ENCODE assay signal across 11 mouse cellular contexts in genomic region chr5:122146609-122147008, GRCm38 (mm10). TPM values are rescaled to one million over a fixed set of nuclear protein-coding genes. Genes with fewer than 3 reads are reported as not detected.
A peak's percentile ranks its signal among the peaks of the same experiment; 100 is the strongest.
DNase-seq lines count a peak whose midpoint lies in the region; ATAC-seq and TF ChIP-seq lines count a peak whose summit lies in the region.
"Had no signal": no experiment of that assay in that cellular context is flagged by ENCODE, and none has a peak within 500 bp of the region (broad histone marks: within the 10 kb centered on the region; RNA-seq: fewer than 3 reads in every experiment).

No protein-coding gene starts in this region.

- H3K36me3 ChIP-seq in heart, embryonic 16.5 days (ENCODE audit: control insufficient read depth, insufficient read depth), result no peaks in the 10 kb centered on the region
- no peaks in the 10 kb centered on the region for H3K36me3 ChIP-seq in ES-E14 (ENCODE audit: control insufficient read depth, insufficient read depth, low read length, poor library complexity, severe bottlenecking)
- no peaks in the 10 kb centered on the region for H3K36me3 ChIP-seq in hindbrain, embryonic 10.5 days
- H3K36me3 ChIP-seq in liver, postnatal 0 days (replicated peaks; ENCODE audit: insufficient read depth, low read length), result no peaks in the 10 kb centered on the region

- no peak overlapping the region for H3K4me2 ChIP-seq in heart, embryonic 16.5 days (ENCODE audit: low read depth, low read length)
- peak overlapping the region; percentile 75; the same call in 1 of the 2 replicates for H3K4me2 ChIP-seq in liver, postnatal 0 days (ENCODE audit: low read depth, low read length)

- no peak for DNase-seq in heart, adult 8-10 months (ENCODE audit: low spot score)
- DNase-seq in ES-E14 (ENCODE audit: low read depth, low spot score), result no peak
- no peak for DNase-seq in hindbrain, embryonic 10.5 days (ENCODE audit: low spot score)
- no peak for DNase-seq in liver, postnatal 0 days
- DNase-seq in ovary, postnatal 14 days (ENCODE audit: low spot score), result no peak
- DNase-seq in spleen, adult 12 weeks (ENCODE audit: low spot score), result no peak
- DNase-seq: cerebellum, adult 8-10 months; midbrain, embryonic 14.5 days had no signal

- no peaks in the 10 kb centered on the region for H3K27me3 ChIP-seq in heart, embryonic 16.5 days (ENCODE audit: control insufficient read depth, insufficient read depth, low read length)
- no peaks in the 10 kb centered on the region for H3K27me3 ChIP-seq in hindbrain, embryonic 10.5 days (ENCODE audit: insufficient read depth, poor library complexity, severe bottlenecking)
- H3K27me3 ChIP-seq in liver, postnatal 0 days (ENCODE audit: insufficient read depth, low read length), result no peaks in the 10 kb centered on the region

- TF ChIP-seq EP300 in liver, postnatal 0 days (IDR thresholded peaks at IDR 0.05; ENCODE audit: low read depth), result no peak

- H3K9ac ChIP-seq in heart, embryonic 16.5 days (ENCODE audit: low read length), result peak overlapping the region; percentile 26; the same call in 1 of the 2 replicates
- no peak overlapping the region; the same call in 1 of the 2 replicates for H3K9ac ChIP-seq in ES-E14 (ENCODE audit: insufficient read depth, low read depth, low read length, poor library complexity, severe bottlenecking)
- H3K9ac ChIP-seq in liver, postnatal 0 days (replicated peaks), result no peak overlapping the region

- no peak overlapping the region for H3K4me3 ChIP-seq in heart, embryonic 16.5 days (ENCODE audit: low read length)
- H3K4me3 ChIP-seq in ES-E14 (ENCODE audit: insufficient read depth in 1 of 2, low read depth in 1 of 2, low read length in 2 of 2, poor library complexity in 1 of 2, severe bottlenecking in 1 of 2), result peak overlapping the region in 1 of 2 experiments; percentile 49; a peak in 1 of 4 replicates
- H3K4me3 ChIP-seq in hindbrain, embryonic 10.5 days, result no peak overlapping the region
- H3K4me3 ChIP-seq in liver, postnatal 0 days (ENCODE audit: low read depth, low read length), result no peak overlapping the region

- H3K27ac ChIP-seq in heart, embryonic 16.5 days (ENCODE audit: low read length), result peak overlapping the region; percentile 86
- H3K27ac ChIP-seq in ES-E14 (ENCODE audit: insufficient read depth, low read depth, low read length, poor library complexity, severe bottlenecking), result peak overlapping the region; percentile 38; the same call in 1 of the 2 replicates
- peak overlapping the region; percentile 60 for H3K27ac ChIP-seq in hindbrain, embryonic 10.5 days
- peak overlapping the region; percentile 92 for H3K27ac ChIP-seq in liver, postnatal 0 days (ENCODE audit: low read depth)

- in situ Hi-C loops in ES-E14 (cut with MboI; ENCODE audit: low sequenced_read_pairs in 2 of 2, unreplicated experiment in 2 of 2), result no loop called here

- peaks cover 14% of the 10 kb centered on the region for H3K4me1 ChIP-seq in heart, embryonic 16.5 days (ENCODE audit: control insufficient read depth, insufficient read depth, low read length)
- peaks cover 2 to 11% of the 10 kb centered on the region in 2 experiments for H3K4me1 ChIP-seq in ES-E14 (ENCODE audit: control insufficient read depth in 2 of 2, insufficient read depth in 2 of 2, low read length in 2 of 2, poor library complexity in 1 of 2)
- peaks cover 20% of the 10 kb centered on the region for H3K4me1 ChIP-seq in hindbrain, embryonic 10.5 days (replicated peaks)
- H3K4me1 ChIP-seq in liver, postnatal 0 days (ENCODE audit: insufficient read depth), result peaks cover 14% of the 10 kb centered on the region

- no peaks in the 10 kb centered on the region for H3K9me3 ChIP-seq in heart, embryonic 16.5 days (replicated peaks; ENCODE audit: control insufficient read depth, low read length)
- H3K9me3 ChIP-seq in ES-E14 (ENCODE audit: control insufficient read depth, insufficient read depth, low read depth, low read length), result no peaks in the 10 kb centered on the region
- no peaks in the 10 kb centered on the region for H3K9me3 ChIP-seq in hindbrain, embryonic 10.5 days
- no peaks in the 10 kb centered on the region for H3K9me3 ChIP-seq in liver, postnatal 0 days (ENCODE audit: low read length)

- no peak for TF ChIP-seq CTCF in liver, postnatal 0 days (IDR thresholded peaks at IDR 0.05; ENCODE audit: low read depth)

- no peak for ATAC-seq in heart, embryonic 16.5 days (replicated peaks; ENCODE audit: extremely low read depth, insufficient read depth, low FRiP score)
- ATAC-seq in liver, postnatal 0 days, result no peak
- no peak; the same call in none of the 2 replicates for ATAC-seq in granulocyte monocyte progenitor cell, adult 5-6 weeks (replicated peaks; ENCODE audit: poor library complexity, severe bottlenecking)

TF ChIP-seq in ES-E14, 5 proteins besides CTCF, POLR2A, EP300 and RAD21:
- TF ChIP-seq ZNF384 (IDR thresholded peaks at IDR 0.05; ENCODE audit: low read depth, low read length) (no peak), CHD2 (IDR thresholded peaks at IDR 0.05; ENCODE audit: low read depth, low read length) (no peak), HCFC1 (IDR thresholded peaks at IDR 0.05; ENCODE audit: borderline replicate concordance, insufficient read depth, low read length) (no peak), ZC3H11A (IDR thresholded peaks at IDR 0.05; ENCODE audit: borderline replicate concordance, low read depth, low read length) (no peak), MAFK (IDR thresholded peaks at IDR 0.05; ENCODE audit: insufficient read depth, low read depth, low read length) (no peak)

RNA-seq across cellular contexts. Expression of gene Ccdc63, which starts 6.0 kb away (rescaled TPM):
- polyA plus RNA-seq in heart, embryonic 16.5 days (2015; fragmentation: Nextera tagmentation; extraction: Ambion mirVana), result 0.12 and 0.56 TPM in 2 replicates
- total RNA-seq in heart, adult 8-10 months (2022), result under 1 TPM in 1 of 4 experiments, not detected in 3; 0.37 TPM
- 1.7 and 2.2 TPM in 2 replicates for total RNA-seq in ES-E14 (2012; rRNA removed)
- 0.12 TPM in 1 of 2 replicates, not detected in the other for polyA plus RNA-seq in hindbrain, embryonic 10.5 days (2016; fragmentation: Nextera tagmentation; extraction: Ambion mirVana)
- polyA plus RNA-seq in liver, postnatal 0 days (2015; fragmentation: Nextera tagmentation; extraction: Ambion mirVana), result 0.13 and 0.18 TPM in 2 replicates
- 1.1 and 2.0 TPM in 2 replicates for total RNA-seq in granulocyte monocyte progenitor cell, adult 5-6 weeks (2014; fragmentation: Nextera tagmentation)
- total RNA-seq in granulocyte monocyte progenitor cell, adult 5-6 weeks (2017), result 0.60 TPM in 1 of 2 replicates, not detected in the other
- polyA plus RNA-seq: midbrain, embryonic 14.5 days had no signal

RNA-seq across cellular contexts. Expression of gene Ppp1cc, which starts 11.5 kb away (rescaled TPM):
- polyA plus RNA-seq in heart, embryonic 16.5 days (2015; fragmentation: Nextera tagmentation; extraction: Ambion mirVana), result 237 and 248 TPM in 2 replicates
- 100 to 1,000 TPM in 3 of 4 experiments, 10 to 100 TPM in 1; 98.9 to 113 (median 108) TPM for total RNA-seq in heart, adult 8-10 months (2022)
- 245 and 265 TPM in 2 replicates for total RNA-seq in ES-E14 (2012; rRNA removed)
- polyA plus RNA-seq in hindbrain, embryonic 10.5 days (2016; fragmentation: Nextera tagmentation; extraction: Ambion mirVana), result 311 and 319 TPM in 2 replicates
- 97.7 and 97.9 TPM in 2 replicates for polyA plus RNA-seq in liver, postnatal 0 days (2015; fragmentation: Nextera tagmentation; extraction: Ambion mirVana)
- 284 and 366 TPM in 2 replicates for total RNA-seq in granulocyte monocyte progenitor cell, adult 5-6 weeks (2014; fragmentation: Nextera tagmentation)
- total RNA-seq in granulocyte monocyte progenitor cell, adult 5-6 weeks (2017), result 247 and 254 TPM in 2 replicates

RNA-seq across cellular contexts. Expression of gene Myl2, which starts 45.9 kb away (rescaled TPM):
- 7,978 and 9,755 TPM in 2 replicates for polyA plus RNA-seq in heart, embryonic 16.5 days (2015; fragmentation: Nextera tagmentation; extraction: Ambion mirVana)
- over 10,000 TPM; 21,987 to 25,864 (median 23,706) TPM for total RNA-seq in heart, adult 8-10 months (2022)
- 0.89 TPM in 1 of 2 replicates, not detected in the other for total RNA-seq in ES-E14 (2012; rRNA removed)
- polyA plus RNA-seq in hindbrain, embryonic 10.5 days (2016; fragmentation: Nextera tagmentation; extraction: Ambion mirVana), result 0.59 and 1.4 TPM in 2 replicates
- polyA plus RNA-seq in liver, postnatal 0 days (2015; fragmentation: Nextera tagmentation; extraction: Ambion mirVana), result 0.66 and 7.2 TPM in 2 replicates
- not detected in 2 replicates for total RNA-seq in granulocyte monocyte progenitor cell, adult 5-6 weeks (2014; fragmentation: Nextera tagmentation)
- not detected in 2 replicates for total RNA-seq in granulocyte monocyte progenitor cell, adult 5-6 weeks (2017)
- total RNA-seq: hematopoietic stem cell, adult 5-6 weeks had no signal

RNA-seq across cellular contexts. Expression of gene Hvcn1, which starts 60.0 kb away (rescaled TPM):
- 3.8 and 5.7 TPM in 2 replicates for polyA plus RNA-seq in heart, embryonic 16.5 days (2015; fragmentation: Nextera tagmentation; extraction: Ambion mirVana)
- total RNA-seq in heart, adult 8-10 months (2022), result 1 to 10 TPM; 1.1 to 1.8 (median 1.5) TPM
- total RNA-seq in ES-E14 (2012; rRNA removed), result 35.7 and 39.3 TPM in 2 replicates
- 9.6 and 11.9 TPM in 2 replicates for polyA plus RNA-seq in hindbrain, embryonic 10.5 days (2016; fragmentation: Nextera tagmentation; extraction: Ambion mirVana)
- 7.0 and 7.3 TPM in 2 replicates for polyA plus RNA-seq in liver, postnatal 0 days (2015; fragmentation: Nextera tagmentation; extraction: Ambion mirVana)
- 53.8 and 59.5 TPM in 2 replicates for total RNA-seq in granulocyte monocyte progenitor cell, adult 5-6 weeks (2014; fragmentation: Nextera tagmentation)
- 66.8 and 84.3 TPM in 2 replicates for total RNA-seq in granulocyte monocyte progenitor cell, adult 5-6 weeks (2017)

Comparison
In these comparisons a context has a peak if more than half of its experiments do, and no peak if none do; other contexts are left out.
1. H3K27ac ChIP-seq: peak in every context shown above with its lines; median percentile 92 in liver, postnatal 0 days; 86 in heart, embryonic 16.5 days; 60 in hindbrain, embryonic 10.5 days; 38 in ES-E14.
2. RNA of gene Myl2, which starts 45.9 kb away (total RNA-seq): 21,987 to 25,864 TPM in heart, adult 8-10 months; 0.89 TPM in ES-E14 and not detected in granulocyte monocyte progenitor cell, adult 5-6 weeks; every median in the first group is over 1,000 times any median in the second.